Mouse (Mus musculus) liver, embryonic 16.5 days (tissue): Measurements from ENCODE around the gene Tma7. TPM values are rescaled to one million over a fixed set of nuclear protein-coding genes. Genes with fewer than 3 reads are reported as not detected.

Experiments used
- ATAC-seq: fragments of 200-750 bp; cut with Nextera tagmentation; 2 replicates; pipeline ENCODE4 v1.8.0; 2017; ENCODE audit warnings: low read depth, mild to moderate bottlenecking, moderate number of reproducible peaks, moderate library complexity
- H3K27ac ChIP-seq: fragments of 300-500 bp; sonication (generic); 2 replicates; pipeline ENCODE4 v1.5.1; 2014; ENCODE audit warnings: mild to moderate bottlenecking, low read length
- H3K27me3 ChIP-seq: fragments of 300-500 bp; sonication (generic); 2 replicates; pipeline ENCODE4 v1.6.1; 2014; ENCODE audit warnings: low read depth, low read length, mixed read lengths; ENCODE audit not compliant: control insufficient read depth, insufficient read depth
- H3K36me3 ChIP-seq: fragments of 300-500 bp; sonication (generic); 2 replicates; pipeline ENCODE4 v1.6.1; 2014; ENCODE audit warnings: mild to moderate bottlenecking; ENCODE audit not compliant: control insufficient read depth, insufficient read depth
- H3K4me1 ChIP-seq: fragments of 300-500 bp; sonication (generic); 2 replicates; pipeline ENCODE4 v1.6.1; 2014; ENCODE audit warnings: low read depth, low read length, mixed read lengths; ENCODE audit not compliant: control insufficient read depth
- H3K4me2 ChIP-seq: fragments of 300-500 bp; sonication (generic); 2 replicates; pipeline ENCODE4 v1.6.1; 2014; ENCODE audit warnings: low read depth, low read length, mixed read lengths
- H3K4me3 ChIP-seq: fragments of 300-500 bp; sonication (generic); 2 replicates; pipeline ENCODE4 v1.5.1; 2014; ENCODE audit warnings: low read depth, mild to moderate bottlenecking, low read length
- H3K9ac ChIP-seq: fragments of 300-500 bp; sonication (generic); 2 replicates; pipeline ENCODE4 v1.6.1; 2014; ENCODE audit warnings: low read depth, low read length
- H3K9me3 ChIP-seq: fragments of 300-500 bp; sonication (generic); replicated peaks from 2 replicates; pipeline ENCODE4 v1.6.1; 2016; ENCODE audit warnings: low read length; ENCODE audit not compliant: control insufficient read depth
- WGBS: fragments of 180-500 bp; shearing (Covaris S2); extraction: QIAGEN DNeasy Blood & Tissue Kit; methylation state at CpG from one replicate; pipeline ENCODE4 v1.1.7; 2014; ENCODE audit not compliant: insufficient replicate concordance; 5-methylcytosine and 5-hydroxymethylcytosine counted together
- polyA plus RNA-seq: library from polyadenylated mRNA; unstranded; fragments of >200 nt; fragmentation: Nextera tagmentation; extraction: Ambion mirVana; gene quantifications from 2 replicates; pipeline ENCODE4 v1.2.1, GENCODE M21; 2015

The Tma7 gene
- polyA plus RNA-seq, 1 experiment from 2014 or later = 259 TPM

DNA sequence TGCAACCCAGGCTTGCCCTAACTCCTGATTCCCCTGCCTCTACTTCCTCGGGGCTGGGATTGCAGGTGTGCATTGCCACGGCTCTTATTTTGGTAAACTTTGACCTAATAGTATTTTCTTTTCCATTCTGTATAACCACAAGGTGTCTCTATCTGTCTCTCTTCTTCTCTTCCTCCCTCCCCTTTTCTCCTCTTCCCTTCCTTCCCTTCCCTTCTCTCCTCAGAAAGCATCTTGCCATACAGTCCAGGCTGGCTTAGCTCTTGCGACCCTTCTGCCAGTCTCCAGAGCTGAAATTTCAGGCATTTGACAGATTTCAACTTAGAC lies 31.8 kb downstream of the Tma7 start:
- Histone ChIP-seq H3K4me3 (no peak overlapping the region), H3K27me3 (no peaks in the 10 kb centered on the region), H3K4me1 (peaks cover 14% of the 10 kb centered on the region), H3K9me3 (no peaks in the 10 kb centered on the region), H3K9ac (no peak overlapping the region), H3K36me3 (no peaks in the 10 kb centered on the region), H3K4me2 (no peak overlapping the region), H3K27ac (no peak overlapping the region)
- 54% methylated on average over 3 of the region's 3 CpGs for WGBS
- ATAC-seq = no peak

DNA sequence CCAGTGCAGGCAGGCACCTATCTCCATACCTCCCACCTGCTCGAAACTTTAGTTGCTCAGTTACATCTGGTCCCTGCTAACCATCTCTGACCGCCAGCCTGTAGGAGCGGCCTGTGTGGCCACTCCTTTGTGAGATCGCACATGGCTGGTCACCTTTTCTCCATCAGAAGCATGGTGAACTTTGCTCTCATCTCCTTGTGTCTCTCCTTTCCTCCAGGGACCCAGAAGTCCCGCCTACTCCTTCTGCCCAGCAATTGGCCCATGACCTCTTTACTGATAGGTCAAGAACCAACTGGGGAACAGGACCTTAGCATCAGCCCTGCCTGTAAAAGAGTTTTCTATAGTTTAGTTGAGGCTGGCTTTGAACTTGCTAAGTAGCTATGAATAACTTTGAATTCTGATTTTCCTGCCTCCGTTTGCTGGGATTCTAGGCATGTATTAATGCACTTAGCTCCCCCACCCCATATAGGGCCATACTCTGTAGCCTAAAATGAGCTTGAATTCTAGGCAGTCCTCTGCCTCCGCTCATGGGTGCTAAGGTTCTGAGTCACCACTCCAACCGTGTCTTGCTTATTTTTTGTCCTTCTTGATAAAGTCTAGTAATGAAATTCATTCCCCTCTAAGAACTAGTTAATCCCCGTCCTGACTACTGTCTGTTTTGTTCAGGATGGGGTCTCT lies 32.3 kb downstream of the Tma7 start:
- no peak overlapping the region for H3K9ac ChIP-seq
- WGBS = 69% methylated on average over 9 of the region's 9 CpGs
- peaks cover 9% of the 10 kb centered on the region for H3K4me1 ChIP-seq
- no peaks in the 10 kb centered on the region for H3K9me3 ChIP-seq
- H3K4me3 ChIP-seq = no peak overlapping the region
- no peaks in the 10 kb centered on the region for H3K27me3 ChIP-seq
- H3K4me2 ChIP-seq = no peak overlapping the region
- H3K36me3 ChIP-seq = no peaks in the 10 kb centered on the region
- ATAC-seq = no peak
- H3K27ac ChIP-seq = no peak overlapping the region

DNA sequence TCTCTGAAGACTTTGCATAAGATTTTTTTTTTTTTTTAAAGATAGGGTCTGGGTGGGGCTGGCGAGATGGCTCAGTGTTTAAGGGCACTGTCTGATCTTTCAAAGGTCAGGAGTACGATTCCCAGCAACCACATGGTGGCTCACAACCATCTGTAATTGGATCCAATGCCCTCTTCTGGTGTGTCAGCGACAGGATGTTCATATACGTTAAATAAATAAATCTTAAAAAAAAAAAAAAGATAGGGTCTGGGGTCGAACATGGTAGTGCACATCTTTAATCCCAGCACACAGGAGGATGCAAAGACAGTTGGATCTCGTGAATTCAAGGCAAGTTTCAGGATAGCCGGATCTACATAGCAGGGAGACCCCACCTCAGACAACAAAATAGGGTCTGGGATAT lies 33.1 kb downstream of the Tma7 start:
- Histone ChIP-seq H3K36me3 (no peaks in the 10 kb centered on the region), H3K4me1 (peaks cover 1% of the 10 kb centered on the region; the same call in 1 of the 2 replicates), H3K4me2 (no peak overlapping the region), H3K9ac (no peak overlapping the region), H3K27ac (no peak overlapping the region), H3K4me3 (no peak overlapping the region), H3K27me3 (no peaks in the 10 kb centered on the region), H3K9me3 (no peaks in the 10 kb centered on the region)
- WGBS = 57% methylated on average over 7 of the region's 7 CpGs
- ATAC-seq = no peak

DNA sequence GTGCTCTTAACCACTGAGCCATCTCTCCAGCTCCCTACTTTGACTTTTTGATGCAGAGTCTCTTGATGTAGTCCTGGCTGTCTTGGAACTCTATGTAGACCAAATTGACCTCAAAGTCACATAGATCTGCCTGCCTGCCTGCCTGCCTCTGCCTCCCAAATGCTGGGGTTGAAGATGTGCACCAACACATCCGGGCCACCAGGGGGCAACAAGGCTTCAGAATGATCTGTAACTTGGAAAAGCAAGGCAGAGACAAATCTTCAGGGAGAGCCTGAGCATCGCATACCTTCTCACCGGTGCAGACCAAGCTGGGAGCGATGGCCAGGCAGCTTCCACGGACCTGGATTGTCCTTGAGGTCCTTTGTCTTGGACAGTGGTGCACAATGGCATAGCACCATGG lies 36.1 kb downstream of the Tma7 start:
- 33% methylated on average over 5 of the region's 5 CpGs for WGBS
- no peaks in the 10 kb centered on the region for H3K36me3 ChIP-seq
- H3K4me2 ChIP-seq = no peak overlapping the region
- no peak overlapping the region for H3K4me3 ChIP-seq
- H3K9ac ChIP-seq = no peak overlapping the region
- no peak overlapping the region for H3K27ac ChIP-seq
- no peaks in the 10 kb centered on the region for H3K27me3 ChIP-seq
- no peak for ATAC-seq
- no peaks in the 10 kb centered on the region for H3K4me1 ChIP-seq
- no peaks in the 10 kb centered on the region for H3K9me3 ChIP-seq

DNA sequence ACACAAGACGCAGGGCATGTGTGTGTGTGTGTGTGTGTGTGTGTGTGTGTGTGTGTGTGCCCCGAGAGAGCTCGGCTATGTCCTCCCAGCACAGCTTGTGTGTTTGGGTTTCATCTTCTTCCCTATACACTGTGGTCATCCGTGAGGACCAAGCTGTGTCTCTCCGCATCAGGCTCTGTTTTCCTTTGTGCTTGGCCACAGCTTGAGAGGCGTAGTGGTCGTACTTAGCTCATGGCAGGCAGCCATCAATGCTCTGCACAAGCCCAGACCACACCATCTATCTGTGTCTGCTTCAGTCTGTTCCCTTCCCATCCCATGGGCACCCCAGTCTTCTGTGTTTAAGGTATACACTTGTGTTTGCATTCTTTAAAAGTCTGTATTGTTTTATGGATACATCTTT lies 41.0 kb downstream of the Tma7 start:
- Histone ChIP-seq H3K4me2 (no peak overlapping the region), H3K9me3 (no peaks in the 10 kb centered on the region), H3K36me3 (no peaks in the 10 kb centered on the region), H3K4me3 (no peak overlapping the region), H3K27ac (no peak overlapping the region), H3K27me3 (peaks cover 8% of the 10 kb centered on the region), H3K9ac (no peak overlapping the region), H3K4me1 (peaks cover 6% of the 10 kb centered on the region)
- 64% methylated on average over 7 of the region's 7 CpGs for WGBS
- ATAC-seq = no peak

DNA sequence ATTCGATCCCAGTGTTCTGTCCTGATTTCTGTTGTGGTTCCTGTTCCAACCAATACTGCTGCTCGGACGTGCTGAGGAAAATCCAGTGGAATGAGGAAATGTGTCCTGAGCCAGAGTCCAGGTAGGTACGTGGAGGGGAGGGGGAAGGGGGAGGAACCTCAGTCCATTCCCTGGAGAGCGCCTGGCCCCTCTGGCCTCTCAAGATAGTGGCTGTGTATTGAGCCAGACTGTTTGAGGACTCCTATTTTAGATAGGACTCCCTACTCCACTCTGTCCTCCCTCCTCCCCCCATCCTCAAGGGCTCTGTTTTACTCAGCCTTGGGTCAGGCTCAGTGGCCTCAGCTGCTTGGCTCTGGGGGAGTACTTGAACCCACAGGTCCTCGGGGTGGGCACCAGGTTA lies 41.5 kb downstream of the Tma7 start:
- Histone ChIP-seq H3K36me3 (no peaks in the 10 kb centered on the region), H3K9ac (no peak overlapping the region), H3K4me2 (no peak overlapping the region), H3K9me3 (no peaks in the 10 kb centered on the region), H3K4me3 (no peak overlapping the region), H3K27ac (no peak overlapping the region), H3K4me1 (peaks cover 6% of the 10 kb centered on the region), H3K27me3 (peaks cover 8% of the 10 kb centered on the region)
- ATAC-seq = no peak
- 50% methylated on average over 6 of the region's 6 CpGs for WGBS

DNA sequence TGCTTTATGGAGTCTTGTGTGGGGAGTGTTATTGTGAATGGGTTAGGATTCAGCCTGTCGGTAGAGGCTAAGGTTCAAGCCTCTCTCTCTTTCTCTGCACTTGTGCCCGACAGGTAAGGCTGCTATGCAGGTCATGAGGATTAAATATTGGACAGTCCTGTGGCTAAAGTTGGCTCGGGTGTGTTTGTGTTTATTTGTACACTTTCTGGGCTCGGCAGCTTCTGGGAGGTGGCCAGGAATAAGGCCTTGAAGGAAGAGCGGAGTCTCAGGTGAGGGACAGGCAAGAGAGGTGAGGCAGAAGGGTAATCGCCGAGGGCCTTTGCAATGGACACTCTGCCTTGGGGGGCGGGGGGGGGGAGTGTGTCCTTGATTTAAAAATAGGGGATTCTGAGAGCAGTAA lies 42.2 kb downstream of the Tma7 start:
- no peak overlapping the region for H3K27ac ChIP-seq
- ATAC-seq = no peak
- no peak overlapping the region for H3K9ac ChIP-seq
- H3K9me3 ChIP-seq = no peaks in the 10 kb centered on the region
- no peak overlapping the region for H3K4me3 ChIP-seq
- WGBS = 64% methylated on average over 8 of the region's 8 CpGs
- H3K4me2 ChIP-seq = no peak overlapping the region
- peaks cover 8% of the 10 kb centered on the region for H3K27me3 ChIP-seq
- peaks cover 6% of the 10 kb centered on the region for H3K4me1 ChIP-seq
- no peaks in the 10 kb centered on the region for H3K36me3 ChIP-seq

DNA sequence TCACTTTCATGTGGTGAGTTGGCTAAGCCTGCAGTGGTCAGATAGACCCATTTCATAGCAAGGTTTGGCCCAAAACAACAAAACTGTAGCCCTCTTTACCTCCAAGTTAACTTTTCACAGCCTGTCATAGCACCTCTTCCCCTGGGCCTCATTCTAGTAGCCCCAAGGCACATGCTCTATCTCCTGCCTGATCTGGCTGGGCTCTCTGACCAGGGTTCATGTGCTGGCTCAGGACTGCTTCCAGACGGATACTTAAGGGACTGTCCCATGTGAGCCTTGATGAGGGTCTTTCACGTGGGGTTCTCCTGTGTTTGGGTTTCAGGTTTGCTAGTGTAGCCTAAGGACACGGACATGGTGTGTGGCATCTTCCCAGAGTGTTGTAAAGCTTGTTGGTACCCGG lies 42.7 kb downstream of the Tma7 start:
- H3K9me3 ChIP-seq = no peaks in the 10 kb centered on the region
- ATAC-seq = no peak
- no peak overlapping the region for H3K27ac ChIP-seq
- H3K27me3 ChIP-seq = peaks cover 8% of the 10 kb centered on the region
- no peaks in the 10 kb centered on the region for H3K36me3 ChIP-seq
- no peak overlapping the region for H3K9ac ChIP-seq
- H3K4me3 ChIP-seq = no peak overlapping the region
- 68% methylated on average over 4 of the region's 4 CpGs for WGBS
- 0 out of 2 replicates have a peak overlapping the region, but pooled peaks have one; percentile 69 for H3K4me2 ChIP-seq
- H3K4me1 ChIP-seq = peaks cover 6% of the 10 kb centered on the region

DNA sequence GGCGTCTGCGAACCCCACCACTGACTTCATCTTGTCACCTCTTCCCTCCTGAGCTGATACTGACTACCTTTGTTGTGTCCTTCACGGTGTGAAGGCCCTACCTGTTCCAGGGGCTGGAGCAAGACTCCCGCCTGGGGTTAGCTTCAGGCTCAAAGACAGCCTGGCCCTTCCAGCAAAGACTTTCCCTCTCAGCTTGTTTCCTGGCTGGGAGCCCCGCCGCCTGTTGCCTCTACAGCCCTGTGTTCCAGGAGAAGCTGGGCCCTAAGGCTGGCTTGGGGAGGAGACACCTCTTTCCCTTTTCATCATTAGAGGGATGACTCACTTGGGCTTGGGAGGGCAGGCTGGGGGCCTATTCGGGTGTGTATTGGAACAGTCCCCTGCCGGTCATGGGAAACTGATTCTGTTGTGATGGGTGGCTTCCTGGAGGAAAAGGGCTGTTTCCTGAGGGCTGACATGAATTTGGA lies 43.5 kb downstream of the Tma7 start:
- H3K9me3 ChIP-seq = no peaks in the 10 kb centered on the region
- H3K4me1 ChIP-seq = peaks cover 6% of the 10 kb centered on the region
- H3K36me3 ChIP-seq = no peaks in the 10 kb centered on the region
- peak overlapping the region; percentile 60; the same call in 1 of the 2 replicates for H3K9ac ChIP-seq
- ATAC-seq = no peak
- H3K4me3 ChIP-seq = peak overlapping the region; percentile 63
- 16% methylated on average over 8 of the region's 8 CpGs for WGBS
- peak overlapping the region; percentile 69 for H3K4me2 ChIP-seq
- H3K27me3 ChIP-seq = peaks cover 8% of the 10 kb centered on the region
- no peak overlapping the region for H3K27ac ChIP-seq
